Mouse (Mus musculus): Measurements from ENCODE around the gene Rgl2. TPM values are rescaled to one million over a fixed set of nuclear protein-coding genes. Genes with fewer than 3 reads are reported as not detected.

Gene Rgl2
- polyA plus RNA-seq, 1 experiment from 2014 or later: 9.0 TPM

DNA sequence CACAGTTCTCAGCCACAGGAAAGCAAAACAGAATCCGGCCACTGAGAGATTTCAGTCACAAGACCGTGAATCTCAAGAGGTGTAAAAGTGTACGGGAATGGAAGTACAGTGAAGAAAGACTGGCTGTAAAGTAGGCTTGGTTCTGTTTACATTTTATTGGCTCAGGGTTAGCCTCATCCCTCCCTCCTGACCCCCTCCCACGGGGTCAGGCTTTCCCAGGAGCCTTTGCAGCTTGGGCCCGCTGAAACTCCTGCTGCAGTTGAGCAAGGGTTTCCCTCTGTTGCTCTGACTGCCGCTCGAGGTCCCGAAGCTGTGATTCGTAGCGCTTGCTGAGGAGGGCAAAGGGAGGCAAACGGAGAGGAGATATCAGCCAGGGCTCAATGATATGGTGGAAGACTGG is 9.4 kb downstream of the Rgl2 start:
- ATAC-seq (ENCODE audit: low read depth): no peak
- Histone ChIP-seq H3K27ac (ENCODE audit: low read length) (no peak overlapping the region), H3K4me2 (ENCODE audit: low read depth, low read length) (no peak overlapping the region), H3K9ac (ENCODE audit: low read depth, low read length) (no peak overlapping the region), H3K4me3 (ENCODE audit: low read depth, low read length) (no peak overlapping the region), H3K4me1 (ENCODE audit: control insufficient read depth, low read depth, low read length) (peaks cover 22% of the 10 kb centered on the region), H3K27me3 (ENCODE audit: control insufficient read depth, insufficient read depth, low read depth, low read length) (no peaks in the 10 kb centered on the region), H3K36me3 (ENCODE audit: control insufficient read depth, insufficient read depth) (peaks cover 12% of the 10 kb centered on the region), H3K9me3 (replicated peaks; ENCODE audit: control insufficient read depth, low read length) (no peaks in the 10 kb centered on the region)
- WGBS (ENCODE audit: insufficient replicate concordance): 66% methylated on average over 11 of the region's 11 CpGs

DNA sequence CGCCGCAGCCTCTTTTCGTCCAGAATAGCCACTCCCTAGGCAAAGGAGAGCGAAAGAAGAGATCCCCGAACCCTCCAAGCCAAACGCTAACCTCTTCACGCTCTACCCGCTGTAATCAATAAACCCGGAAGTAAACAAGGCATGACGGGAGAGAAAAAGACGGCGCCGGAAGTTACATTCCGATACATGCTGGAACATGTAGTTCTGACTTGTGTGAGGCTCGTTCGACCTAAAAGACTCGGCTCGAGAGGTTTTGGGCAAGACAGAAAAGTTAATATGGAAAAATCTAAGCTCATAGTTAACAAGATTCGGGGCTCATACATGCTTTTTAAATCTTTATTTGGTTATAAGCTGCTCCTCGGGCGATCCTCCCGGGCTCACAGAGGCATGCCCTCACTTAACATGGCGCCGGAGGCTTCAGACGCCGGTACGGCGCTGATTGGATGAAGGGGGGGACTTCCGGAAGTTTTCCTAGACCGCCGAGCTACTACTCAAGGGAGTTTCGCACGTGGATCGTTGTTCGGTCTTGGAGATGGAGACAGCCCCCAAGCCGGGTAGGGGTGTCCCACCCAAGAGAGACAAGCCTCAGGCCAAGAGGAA is 11.0 kb downstream of the Rgl2 start, which contains the start of the genes Pfdn6 and Wdr46:
Gene Pfdn6, minus strand, starts transcription at position 138 of the 600 bp plus-strand sequence.
Gene Wdr46, plus strand, starts transcription at position 455 of the 600 bp plus-strand sequence.
- Histone ChIP-seq H3K4me2 (ENCODE audit: low read depth, low read length) (peak within 1 kb of the TSS; percentile 98), H3K36me3 (ENCODE audit: control insufficient read depth, insufficient read depth) (peaks cover 18% of the 10 kb centered on the region), H3K4me3 (ENCODE audit: low read depth, low read length) (peak within 1 kb of the TSS; percentile 94), H3K9ac (ENCODE audit: low read depth, low read length) (peak within 1 kb of the TSS; percentile 77), H3K27ac (ENCODE audit: low read length) (peak within 1 kb of the TSS; percentile 68), H3K9me3 (replicated peaks; ENCODE audit: control insufficient read depth, low read length) (no peaks in the 10 kb centered on the region), H3K27me3 (ENCODE audit: control insufficient read depth, insufficient read depth, low read depth, low read length) (no peaks in the 10 kb centered on the region), H3K4me1 (ENCODE audit: control insufficient read depth, low read depth, low read length) (peaks cover 22% of the 10 kb centered on the region)
- ATAC-seq (ENCODE audit: low read depth): peak; percentile 90
- WGBS (ENCODE audit: insufficient replicate concordance): under 1% methylated on average over 36 of the region's 36 CpGs

DNA sequence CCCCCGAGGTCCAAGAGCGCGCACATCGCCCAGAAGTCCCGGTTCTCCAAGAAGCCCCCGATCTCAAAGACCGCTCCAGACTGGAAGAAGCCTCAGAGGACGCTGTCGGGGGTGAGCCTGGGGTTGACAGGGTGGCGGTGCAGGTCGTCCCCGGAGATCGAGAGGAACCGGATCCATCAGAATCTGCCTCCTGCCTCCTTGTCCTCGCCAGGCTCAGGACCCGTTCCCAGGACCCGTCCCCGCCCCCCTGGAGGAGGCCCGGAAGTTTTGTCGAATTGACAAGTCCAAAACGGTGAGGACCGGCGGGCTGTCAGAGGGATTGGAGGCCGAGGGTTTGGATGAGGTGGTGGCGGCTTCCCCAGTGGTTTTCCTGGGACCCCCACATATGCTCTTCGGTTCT is 11.6 kb downstream of the Rgl2 start:
- ATAC-seq (ENCODE audit: low read depth): no peak
- peaks cover 22% of the 10 kb centered on the region for H3K4me1 ChIP-seq (ENCODE audit: control insufficient read depth, low read depth, low read length)
- H3K9me3 ChIP-seq (replicated peaks; ENCODE audit: control insufficient read depth, low read length): no peaks in the 10 kb centered on the region
- peak overlapping the region; percentile 94 for H3K4me3 ChIP-seq (ENCODE audit: low read depth, low read length)
- H3K9ac ChIP-seq (ENCODE audit: low read depth, low read length): peak overlapping the region; percentile 77
- no peak overlapping the region; the same call in 1 of the 2 replicates for H3K27ac ChIP-seq (ENCODE audit: low read length)
- 1% methylated on average over 26 of the region's 26 CpGs for WGBS (ENCODE audit: insufficient replicate concordance)
- H3K27me3 ChIP-seq (ENCODE audit: control insufficient read depth, insufficient read depth, low read depth, low read length): no peaks in the 10 kb centered on the region
- peak overlapping the region; percentile 98 for H3K4me2 ChIP-seq (ENCODE audit: low read depth, low read length)
- peaks cover 18% of the 10 kb centered on the region for H3K36me3 ChIP-seq (ENCODE audit: control insufficient read depth, insufficient read depth)

DNA sequence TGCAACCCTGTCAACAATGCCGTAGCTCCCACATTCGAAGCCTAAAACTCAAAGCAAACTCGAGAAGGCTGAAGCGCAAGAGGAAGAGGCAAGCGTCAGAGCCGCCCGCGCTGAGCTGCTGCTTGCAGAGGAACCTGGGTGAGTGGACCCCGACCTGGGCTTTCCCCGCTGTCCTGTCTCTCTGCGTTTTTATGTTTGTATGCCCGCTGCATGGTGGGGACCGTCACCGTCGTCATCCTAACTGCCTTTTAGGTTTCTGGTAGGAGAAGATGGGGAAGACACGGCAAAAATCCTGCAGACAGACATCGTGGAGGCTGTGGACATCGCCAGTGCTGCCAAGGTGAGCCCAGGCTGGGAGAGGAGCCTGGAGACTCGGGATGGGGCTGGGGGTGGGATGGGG is 12.0 kb downstream of the Rgl2 start:
- H3K27ac ChIP-seq (ENCODE audit: low read length): no peak overlapping the region
- peak overlapping the region; percentile 77 for H3K9ac ChIP-seq (ENCODE audit: low read depth, low read length)
- no peak for ATAC-seq (ENCODE audit: low read depth)
- H3K4me3 ChIP-seq (ENCODE audit: low read depth, low read length): peak overlapping the region; percentile 94
- H3K4me2 ChIP-seq (ENCODE audit: low read depth, low read length): peak overlapping the region; percentile 98
- no peaks in the 10 kb centered on the region for H3K9me3 ChIP-seq (replicated peaks; ENCODE audit: control insufficient read depth, low read length)
- H3K27me3 ChIP-seq (ENCODE audit: control insufficient read depth, insufficient read depth, low read depth, low read length): no peaks in the 10 kb centered on the region
- H3K4me1 ChIP-seq (ENCODE audit: control insufficient read depth, low read depth, low read length): peaks cover 22% of the 10 kb centered on the region
- WGBS (ENCODE audit: insufficient replicate concordance): 38% methylated on average over 19 of the region's 19 CpGs
- H3K36me3 ChIP-seq (ENCODE audit: control insufficient read depth, insufficient read depth): peaks cover 18% of the 10 kb centered on the region

DNA sequence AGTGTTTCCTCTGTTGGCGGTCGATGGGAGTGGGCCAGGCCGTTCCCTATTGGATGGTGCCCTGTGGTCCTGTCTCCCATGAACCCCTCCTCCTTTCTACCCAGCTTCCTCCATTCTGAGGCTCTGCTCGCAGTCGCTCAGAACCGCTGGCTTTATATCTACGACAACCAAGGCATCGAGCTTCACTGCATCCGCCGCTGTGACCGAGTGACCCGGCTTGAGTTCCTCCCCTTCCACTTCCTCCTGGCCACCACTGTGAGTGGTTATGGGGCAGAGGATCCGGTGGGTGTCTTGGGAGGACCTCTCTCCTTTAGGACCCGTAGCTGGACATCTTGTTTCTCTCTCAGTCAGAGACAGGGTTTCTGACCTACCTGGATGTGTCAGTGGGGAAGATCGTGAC is 14.1 kb downstream of the Rgl2 start:
- no peak for ATAC-seq (ENCODE audit: low read depth)
- no peaks in the 10 kb centered on the region for H3K9me3 ChIP-seq (replicated peaks; ENCODE audit: control insufficient read depth, low read length)
- whole genome bisulfite sequencing (ENCODE audit: insufficient replicate concordance): 89% methylated on average over 15 of the region's 15 CpGs
- H3K9ac ChIP-seq (ENCODE audit: low read depth, low read length): no peak overlapping the region
- peaks cover 11% of the 10 kb centered on the region for H3K36me3 ChIP-seq (ENCODE audit: control insufficient read depth, insufficient read depth)
- peaks cover 22% of the 10 kb centered on the region for H3K4me1 ChIP-seq (ENCODE audit: control insufficient read depth, low read depth, low read length)
- no peak overlapping the region for H3K4me3 ChIP-seq (ENCODE audit: low read depth, low read length)
- H3K27me3 ChIP-seq (ENCODE audit: control insufficient read depth, insufficient read depth, low read depth, low read length): no peaks in the 10 kb centered on the region
- no peak overlapping the region for H3K27ac ChIP-seq (ENCODE audit: low read length)
- H3K4me2 ChIP-seq (ENCODE audit: low read depth, low read length): no peak overlapping the region

DNA sequence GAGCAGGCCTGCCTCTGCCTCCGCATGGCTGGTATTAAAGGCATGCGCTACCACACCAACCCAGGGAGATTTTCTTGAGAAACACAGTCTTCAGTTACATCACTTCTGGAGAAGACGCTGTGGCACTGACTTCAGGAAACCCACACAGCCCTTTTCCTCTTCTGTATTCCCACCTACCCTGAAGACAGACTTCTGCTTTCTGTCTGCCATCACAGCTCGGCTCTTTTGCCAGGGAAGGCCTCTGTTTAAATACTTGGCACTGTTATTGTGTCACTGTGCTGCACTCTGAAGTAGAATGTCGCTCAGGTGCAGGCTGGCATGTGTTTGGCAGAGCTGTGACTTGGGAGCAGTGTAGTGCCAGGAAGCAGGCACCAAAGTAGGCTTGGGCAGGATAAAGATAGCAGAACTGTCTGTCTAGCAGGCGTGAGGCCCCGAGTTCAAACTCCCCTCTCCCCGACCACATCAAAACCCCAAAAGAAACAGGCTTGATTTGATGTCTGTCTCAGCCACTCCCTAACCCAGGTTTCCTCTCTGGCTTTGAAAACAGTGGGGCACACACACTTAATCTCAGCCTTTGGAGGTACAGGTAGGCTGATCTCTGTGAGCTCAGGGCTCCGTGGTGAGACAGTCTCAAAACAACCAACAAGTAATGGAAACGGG is 18.2 kb downstream of the Rgl2 start:
- no peaks in the 10 kb centered on the region for H3K27me3 ChIP-seq (ENCODE audit: control insufficient read depth, insufficient read depth, low read depth, low read length)
- ATAC-seq (ENCODE audit: low read depth): no peak
- WGBS (ENCODE audit: insufficient replicate concordance): 48% methylated on average over 10 of the region's 10 CpGs
- no peaks in the 10 kb centered on the region for H3K9me3 ChIP-seq (replicated peaks; ENCODE audit: control insufficient read depth, low read length)
- H3K9ac ChIP-seq (ENCODE audit: low read depth, low read length): no peak overlapping the region
- H3K27ac ChIP-seq (ENCODE audit: low read length): no peak overlapping the region; the same call in 1 of the 2 replicates
- peaks cover 14% of the 10 kb centered on the region for H3K36me3 ChIP-seq (ENCODE audit: control insufficient read depth, insufficient read depth)
- H3K4me3 ChIP-seq (ENCODE audit: low read depth, low read length): no peak overlapping the region
- peaks cover 23% of the 10 kb centered on the region for H3K4me1 ChIP-seq (ENCODE audit: control insufficient read depth, low read depth, low read length)
- no peak overlapping the region for H3K4me2 ChIP-seq (ENCODE audit: low read depth, low read length)

DNA sequence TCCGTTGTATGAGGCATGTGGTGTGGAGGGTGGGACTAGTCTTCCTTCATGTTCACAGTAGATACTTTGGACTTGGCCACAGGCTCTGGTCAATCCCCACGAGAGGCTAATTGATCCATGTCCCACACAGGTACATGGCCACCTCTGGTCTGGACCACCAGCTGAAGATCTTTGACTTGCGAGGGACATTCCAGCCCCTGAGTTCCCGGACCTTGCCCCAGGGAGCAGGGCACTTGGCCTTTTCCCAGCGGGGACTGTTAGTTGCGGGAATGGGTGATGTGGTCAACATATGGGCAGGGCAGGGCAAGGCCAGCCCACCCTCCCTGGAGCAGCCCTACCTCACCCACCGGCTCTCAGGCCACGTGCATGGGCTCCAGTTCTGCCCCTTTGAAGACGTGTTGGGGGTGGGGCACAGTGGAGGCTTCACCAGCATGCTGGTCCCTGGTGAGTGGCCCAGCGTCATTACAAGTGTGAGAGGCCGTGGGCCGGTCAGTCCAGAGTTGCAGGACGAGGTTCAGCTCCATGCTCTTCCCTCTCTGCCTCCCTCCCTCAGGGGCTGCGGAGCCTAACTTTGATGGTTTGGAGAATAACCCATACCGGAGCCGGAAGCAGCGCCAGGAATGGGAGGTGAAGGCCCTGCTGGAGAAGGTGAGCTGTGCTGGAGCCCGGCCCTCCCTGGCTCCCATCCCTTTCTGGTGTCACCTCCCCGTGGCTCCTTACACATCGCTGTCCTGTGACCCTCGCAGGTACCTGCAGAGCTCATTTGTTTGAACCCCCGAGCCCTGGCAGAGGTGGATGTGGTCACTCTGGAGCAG is 19.0 kb downstream of the Rgl2 start:
- ATAC-seq (ENCODE audit: low read depth): no peak
- H3K27me3 ChIP-seq (ENCODE audit: control insufficient read depth, insufficient read depth, low read depth, low read length): no peaks in the 10 kb centered on the region
- peaks cover 21% of the 10 kb centered on the region for H3K36me3 ChIP-seq (ENCODE audit: control insufficient read depth, insufficient read depth)
- no peak overlapping the region for H3K4me2 ChIP-seq (ENCODE audit: low read depth, low read length)
- no peak overlapping the region for H3K27ac ChIP-seq (ENCODE audit: low read length)
- no peaks in the 10 kb centered on the region for H3K9me3 ChIP-seq (replicated peaks; ENCODE audit: control insufficient read depth, low read length)
- H3K4me3 ChIP-seq (ENCODE audit: low read depth, low read length): no peak overlapping the region
- WGBS (ENCODE audit: insufficient replicate concordance): 78% methylated on average over 22 of the region's 22 CpGs
- H3K9ac ChIP-seq (ENCODE audit: low read depth, low read length): no peak overlapping the region
- H3K4me1 ChIP-seq (ENCODE audit: control insufficient read depth, low read depth, low read length): peaks cover 30% of the 10 kb centered on the region

DNA sequence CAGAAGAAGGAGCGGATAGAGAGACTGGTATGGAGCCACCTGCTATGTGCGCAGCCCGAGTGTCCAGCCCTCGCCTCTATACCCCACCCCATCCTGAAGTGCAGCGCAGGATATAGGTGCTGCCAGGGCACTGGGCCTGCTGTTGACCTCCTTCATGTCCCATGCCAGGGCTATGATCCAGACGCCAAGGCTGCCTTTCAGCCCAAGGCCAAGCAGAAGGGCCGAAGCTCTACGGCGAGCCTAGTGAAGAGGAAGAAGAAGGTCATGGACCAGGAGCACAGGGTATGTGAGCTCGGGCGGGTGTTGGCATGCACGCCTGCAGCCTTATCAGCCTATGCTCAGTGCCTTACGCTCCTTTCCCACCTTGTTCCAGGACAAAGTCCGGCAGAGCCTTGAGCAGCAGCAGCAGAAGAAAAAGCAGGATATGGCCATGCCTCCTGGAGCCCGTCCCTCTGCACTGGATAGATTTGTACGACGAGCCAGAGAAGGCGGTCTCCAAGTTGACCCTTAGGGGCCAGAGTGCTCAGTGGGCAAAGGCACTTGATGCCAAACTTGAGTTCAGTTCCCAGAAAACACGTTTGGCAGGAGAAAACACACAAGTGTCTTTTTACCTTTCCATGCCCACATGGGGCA is 19.7 kb downstream of the Rgl2 start:
- Histone ChIP-seq H3K9me3 (replicated peaks; ENCODE audit: control insufficient read depth, low read length) (no peaks in the 10 kb centered on the region), H3K36me3 (ENCODE audit: control insufficient read depth, insufficient read depth) (peaks cover 22% of the 10 kb centered on the region), H3K4me1 (ENCODE audit: control insufficient read depth, low read depth, low read length) (peaks cover 38% of the 10 kb centered on the region), H3K27me3 (ENCODE audit: control insufficient read depth, insufficient read depth, low read depth, low read length) (no peaks in the 10 kb centered on the region), H3K9ac (ENCODE audit: low read depth, low read length) (no peak overlapping the region), H3K4me3 (ENCODE audit: low read depth, low read length) (no peak overlapping the region), H3K4me2 (ENCODE audit: low read depth, low read length) (no peak overlapping the region), H3K27ac (ENCODE audit: low read length) (no peak overlapping the region)
- no peak for ATAC-seq (ENCODE audit: low read depth)
- WGBS (ENCODE audit: insufficient replicate concordance): 76% methylated on average over 19 of the region's 19 CpGs

Data from liver, embryonic 16.5 days (tissue).